Mouse (Mus musculus) embryonic facial prominence, embryonic 10.5 days (tissue): ENCODE measurements around the gene Tuba3a. TPM values are rescaled to one million over a fixed set of nuclear protein-coding genes. Genes with fewer than 3 reads are reported as not detected.

Experiments
- DNase-seq: peaks from one replicate; pipeline ENCODE4 v3.0.0-alpha.2; 2017; ENCODE audit warnings: low spot score
- H3K27ac ChIP-seq: fragments of 300-500 bp; sonication (generic); replicated peaks from 2 replicates; pipeline ENCODE4 v1.5.1; 2016; ENCODE audit warnings: mild to moderate bottlenecking
- H3K27me3 ChIP-seq: fragments of 300-500 bp; sonication (generic); replicated peaks from 2 replicates; pipeline ENCODE4 v1.6.1; 2016; ENCODE audit warnings: low read depth, mild to moderate bottlenecking; ENCODE audit not compliant: poor library complexity, severe bottlenecking
- H3K36me3 ChIP-seq: fragments of 300-500 bp; sonication (generic); replicated peaks from 2 replicates; pipeline ENCODE4 v1.6.1; 2016; ENCODE audit warnings: mild to moderate bottlenecking, moderate library complexity
- H3K4me1 ChIP-seq: fragments of 300-500 bp; sonication (generic); 2 replicates; pipeline ENCODE4 v1.6.1; 2016
- H3K4me3 ChIP-seq: fragments of 300-500 bp; sonication (generic); 2 replicates; pipeline ENCODE4 v1.5.1; 2016; ENCODE audit warnings: mild to moderate bottlenecking, moderate library complexity
- H3K9me3 ChIP-seq: fragments of 300-500 bp; sonication (generic); 2 replicates; pipeline ENCODE4 v1.6.1; 2016; ENCODE audit warnings: mild to moderate bottlenecking
- WGBS: fragments of 180-500 bp; shearing (Covaris S2); methylation state at CpG from one replicate; pipeline ENCODE4 v1.1.7; 2016; 5-methylcytosine and 5-hydroxymethylcytosine counted together
- polyA plus RNA-seq: library from polyadenylated mRNA; unstranded; fragments of >200 nt; fragmentation: Nextera tagmentation; extraction: Ambion mirVana; gene quantifications from 2 replicates; pipeline ENCODE4 v1.2.1, GENCODE M21; 2016

The Tuba3a gene
- polyA plus RNA-seq, 1 experiment from 2014 or later: 0.16 TPM

GRCm38 (mm10) chr6:125255516-125256044 lies 30.3 kb downstream of the Tuba3a start:
- H3K4me3 ChIP-seq: no peak overlapping the region
- H3K27me3 ChIP-seq: no peaks in the 10 kb centered on the region
- H3K9me3 ChIP-seq: no peaks in the 10 kb centered on the region
- no peak overlapping the region for H3K27ac ChIP-seq
- H3K4me1 ChIP-seq: peaks cover 17% of the 10 kb centered on the region
- WGBS: 87% methylated on average over 7 of the region's 7 CpGs
- DNase-seq: no peak
- no peaks in the 10 kb centered on the region for H3K36me3 ChIP-seq

- DNase-seq: no peak
- 82% methylated on average over 14 of the region's 14 CpGs for WGBS
- Histone ChIP-seq H3K4me1 (peaks cover 17% of the 10 kb centered on the region), H3K36me3 (no peaks in the 10 kb centered on the region), H3K27me3 (no peaks in the 10 kb centered on the region), H3K9me3 (no peaks in the 10 kb centered on the region), H3K27ac (no peak overlapping the region), H3K4me3 (no peak overlapping the region)
These were observed 31.8 kb downstream of the Tuba3a start for GRCm38 (mm10) chr6:125253863-125254715.

GRCm38 (mm10) chr6:125252711-125253110 lies 33.1 kb downstream of the Tuba3a start:
- no peak overlapping the region for H3K4me3 ChIP-seq
- no peak for DNase-seq
- 93% methylated on average over 8 of the region's 8 CpGs for WGBS

GRCm38 (mm10) chr6:125252285-125252684 lies 33.6 kb downstream of the Tuba3a start:
- peaks cover 5% of the 10 kb centered on the region for H3K4me1 ChIP-seq
- no peak overlapping the region for H3K4me3 ChIP-seq
- 88% methylated on average over 3 of the region's 3 CpGs for whole genome bisulfite sequencing
- no peaks in the 10 kb centered on the region for H3K36me3 ChIP-seq
- H3K9me3 ChIP-seq: no peaks in the 10 kb centered on the region
- DNase-seq: no peak
- no peaks in the 10 kb centered on the region for H3K27me3 ChIP-seq
- no peak overlapping the region for H3K27ac ChIP-seq

More at GRCm38 (mm10) chr6:125252711-125253110, 33.1 kb downstream of the Tuba3a start:
- no peaks in the 10 kb centered on the region for H3K36me3 ChIP-seq
- H3K9me3 ChIP-seq: no peaks in the 10 kb centered on the region
- H3K27me3 ChIP-seq: no peaks in the 10 kb centered on the region
- no peak overlapping the region for H3K27ac ChIP-seq
- H3K4me1 ChIP-seq: peaks cover 7% of the 10 kb centered on the region

- WGBS: 30% methylated on average over 1 of the region's 1 CpGs
- no peaks in the 10 kb centered on the region for H3K36me3 ChIP-seq
- H3K4me3 ChIP-seq: no peak overlapping the region
- no peaks in the 10 kb centered on the region for H3K9me3 ChIP-seq
- no peak for DNase-seq
- no peaks in the 10 kb centered on the region for H3K27me3 ChIP-seq
- no peak overlapping the region for H3K27ac ChIP-seq
- H3K4me1 ChIP-seq: peaks cover 5% of the 10 kb centered on the region; the same call in 1 of the 2 replicates
These were observed 41.3 kb downstream of the Tuba3a start for GRCm38 (mm10) chr6:125244551-125244950.

- 88% methylated on average over 8 of the region's 8 CpGs for WGBS
- no peak for DNase-seq
- no peak overlapping the region for H3K27ac ChIP-seq
- H3K4me3 ChIP-seq: no peak overlapping the region
- no peaks in the 10 kb centered on the region for H3K36me3 ChIP-seq
- H3K4me1 ChIP-seq: peaks cover 10% of the 10 kb centered on the region
- no peaks in the 10 kb centered on the region for H3K27me3 ChIP-seq
- no peaks in the 10 kb centered on the region for H3K9me3 ChIP-seq
These were observed 44.3 kb downstream of the Tuba3a start for GRCm38 (mm10) chr6:125241566-125241965.

GRCm38 (mm10) chr6:125240617-125241016 lies 45.2 kb downstream of the Tuba3a start:
- H3K4me3 ChIP-seq: no peak overlapping the region
- no peaks in the 10 kb centered on the region for H3K9me3 ChIP-seq
- DNase-seq: no peak
- no peaks in the 10 kb centered on the region for H3K36me3 ChIP-seq
- no peaks in the 10 kb centered on the region for H3K27me3 ChIP-seq
- no peak overlapping the region for H3K27ac ChIP-seq
- peaks cover 14% of the 10 kb centered on the region for H3K4me1 ChIP-seq
- 90% methylated on average over 5 of the region's 5 CpGs for WGBS

GRCm38 (mm10) chr6:125239547-125239946 lies 46.3 kb downstream of the Tuba3a start:
- WGBS: 91% methylated on average over 5 of the region's 5 CpGs

GRCm38 (mm10) chr6:125238396-125238795 lies 47.4 kb downstream of the Tuba3a start:
- Histone ChIP-seq H3K36me3 (no peaks in the 10 kb centered on the region), H3K4me1 (peaks cover 18% of the 10 kb centered on the region), H3K27ac (no peak overlapping the region), H3K27me3 (no peaks in the 10 kb centered on the region), H3K9me3 (no peaks in the 10 kb centered on the region), H3K4me3 (no peak overlapping the region)
- no peak for DNase-seq
- WGBS: 82% methylated on average over 6 of the region's 6 CpGs

More at GRCm38 (mm10) chr6:125239547-125239946, 46.3 kb downstream of the Tuba3a start:
- H3K4me1 ChIP-seq: peaks cover 15% of the 10 kb centered on the region
- no peak overlapping the region for H3K4me3 ChIP-seq
- DNase-seq: no peak
- H3K9me3 ChIP-seq: no peaks in the 10 kb centered on the region
- H3K36me3 ChIP-seq: no peaks in the 10 kb centered on the region
- H3K27ac ChIP-seq: no peak overlapping the region
- H3K27me3 ChIP-seq: no peaks in the 10 kb centered on the region

- no peak overlapping the region for H3K27ac ChIP-seq
- H3K27me3 ChIP-seq: no peaks in the 10 kb centered on the region
- WGBS: 89% methylated on average over 4 of the region's 4 CpGs
- H3K4me1 ChIP-seq: peaks cover 23% of the 10 kb centered on the region
- DNase-seq: no peak
- H3K36me3 ChIP-seq: no peaks in the 10 kb centered on the region
- no peaks in the 10 kb centered on the region for H3K9me3 ChIP-seq
- no peak overlapping the region for H3K4me3 ChIP-seq
These were observed 48.4 kb downstream of the Tuba3a start for GRCm38 (mm10) chr6:125237421-125237820.

GRCm38 (mm10) chr6:125236782-125237181 lies 49.1 kb downstream of the Tuba3a start, which contains the start of gene Cd27:
Cd27 (minus strand) TSS chr6:125237010.
- DNase-seq: no peak
- no peak within 1 kb of the TSS for H3K27ac ChIP-seq
- WGBS: 32% methylated on average over 6 of the region's 6 CpGs
- peaks cover 28% of the 10 kb centered on the region for H3K4me1 ChIP-seq
- no peaks in the 10 kb centered on the region for H3K27me3 ChIP-seq
- H3K9me3 ChIP-seq: no peaks in the 10 kb centered on the region
- no peaks in the 10 kb centered on the region for H3K36me3 ChIP-seq
- no peak within 1 kb of the TSS for H3K4me3 ChIP-seq

- Histone ChIP-seq H3K9me3 (no peaks in the 10 kb centered on the region), H3K36me3 (no peaks in the 10 kb centered on the region), H3K4me1 (peaks cover 32% of the 10 kb centered on the region), H3K27ac (no peak overlapping the region), H3K4me3 (no peak overlapping the region), H3K27me3 (no peaks in the 10 kb centered on the region)
- no peak for DNase-seq
- 62% methylated on average over 6 of the region's 6 CpGs for WGBS
These were observed 49.5 kb downstream of the Tuba3a start for GRCm38 (mm10) chr6:125236341-125236740.

GRCm38 (mm10) chr6:125234520-125234828 lies 51.4 kb downstream of the Tuba3a start:
- no peak overlapping the region; the same call in 1 of the 2 replicates for H3K27ac ChIP-seq
- peak; percentile 24 for DNase-seq
- 73% methylated on average over 5 of the region's 5 CpGs for WGBS
- no peaks in the 10 kb centered on the region for H3K9me3 ChIP-seq
- no peaks in the 10 kb centered on the region for H3K36me3 ChIP-seq
- no peak overlapping the region for H3K4me3 ChIP-seq
- H3K27me3 ChIP-seq: no peaks in the 10 kb centered on the region
- peaks cover 43% of the 10 kb centered on the region for H3K4me1 ChIP-seq
